ENCODE assay signal across 8 mouse cellular contexts in the genomic region with DNA sequence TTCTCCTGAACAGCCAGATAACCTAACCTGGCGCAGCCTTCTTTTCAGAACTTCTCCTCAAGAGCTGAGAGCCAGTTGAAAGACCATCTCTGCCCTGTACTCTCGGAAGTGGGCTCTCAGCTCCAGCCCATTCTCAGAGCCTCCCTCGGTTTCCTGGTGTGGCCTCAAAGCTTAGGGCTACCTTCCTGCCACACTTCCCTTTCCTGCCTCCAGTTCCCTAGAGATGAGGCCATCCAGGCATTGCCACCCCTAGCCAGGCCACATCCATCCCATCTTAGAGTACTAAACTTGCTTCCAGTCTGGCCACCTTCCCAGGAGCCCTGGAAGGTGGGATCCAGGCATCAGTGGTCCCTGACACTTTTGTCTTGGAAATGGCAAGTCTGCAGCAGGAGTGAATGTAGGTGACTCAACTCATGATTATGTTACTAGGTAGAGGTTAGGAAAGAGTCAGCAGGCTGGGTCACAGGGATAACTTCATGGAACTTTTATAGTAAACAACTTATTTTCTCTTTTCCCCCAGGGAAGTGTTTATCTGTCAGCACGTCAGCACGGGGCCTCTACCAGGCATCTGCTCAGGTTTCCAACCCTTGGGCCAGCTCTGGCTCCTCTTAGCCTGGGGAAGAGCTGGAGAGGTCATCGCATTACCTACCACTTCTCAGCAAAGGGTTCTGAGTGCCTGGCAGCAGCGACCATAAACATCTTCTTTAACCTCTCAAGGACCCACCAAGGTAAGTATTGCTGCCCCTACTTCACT. TPM values are rescaled to one million over a fixed set of nuclear protein-coding genes. Genes with fewer than 3 reads are reported as not detected.
DNase-seq lines count a peak whose midpoint lies in the region; ATAC-seq and TF ChIP-seq lines count a peak whose summit lies in the region.

No protein-coding gene starts in this region.

- ATAC-seq in embryonic facial prominence, embryonic 12.5 days (ENCODE audit: insufficient number of reproducible peaks, insufficient read depth, low FRiP score, low TSS enrichment), result no peak
- ATAC-seq in hindbrain, embryonic 12.5 days (ENCODE audit: low FRiP score), result no peak
- ATAC-seq in cerebellum, adult (ENCODE audit: insufficient number of reproducible peaks, low FRiP score, low TSS enrichment), result no peak

- no peak overlapping the region; the same call in 1 of the 2 replicates for H3K27ac ChIP-seq in left cerebral cortex, adult 2 months
- no peak overlapping the region for H3K27ac ChIP-seq in embryonic facial prominence, embryonic 12.5 days
- H3K27ac ChIP-seq in hindbrain, embryonic 12.5 days, result no peak overlapping the region
- no peak overlapping the region for H3K27ac ChIP-seq in macrophage

- 37% methylated on average over 7 of the region's 7 CpGs for WGBS in embryonic facial prominence, embryonic 12.5 days
- WGBS in hindbrain, embryonic 12.5 days, result 42% methylated on average over 7 of the region's 7 CpGs
- WGBS in macrophage (ENCODE audit: missing documents), result 30% methylated on average over 7 of the region's 7 CpGs

- intact Hi-C loops in left cerebral cortex, adult 2 months (cut with DNase I), result no loop called here
- intact Hi-C loops in left cerebral cortex, postnatal 14 days (cut with DNase I), result no loop called here
- intact Hi-C loops in left cerebral cortex, postnatal 25 days (cut with DNase I), result no loop called here

- DNase-seq in left cerebral cortex, adult 2 months (ENCODE audit: extremely low spot score in 1 of 2, low spot score in 2 of 2), result no peak
- DNase-seq in left cerebral cortex, postnatal 14 days (ENCODE audit: low spot score in 2 of 2), result no peak
- no peak for DNase-seq in T-cell, adult 2 months (ENCODE audit: low spot score)
- DNase-seq in left cerebral cortex, postnatal 25 days (ENCODE audit: low spot score in 2 of 2), result no peak

- H3K36me3 ChIP-seq in embryonic facial prominence, embryonic 12.5 days, result no peaks in the 10 kb centered on the region
- no peaks in the 10 kb centered on the region for H3K36me3 ChIP-seq in hindbrain, embryonic 12.5 days
- H3K36me3 ChIP-seq in macrophage (ENCODE audit: inconsistent target), result 0 out of 2 replicates have a peak, but pooled peaks cover 2% of the 10 kb centered on the region

- peak overlapping the region; percentile 61 for H3K9ac ChIP-seq in embryonic facial prominence, embryonic 12.5 days
- 0 out of 2 replicates have a peak overlapping the region, but pooled peaks have one; percentile 58 for H3K9ac ChIP-seq in hindbrain, embryonic 12.5 days

- H3K4me2 ChIP-seq in embryonic facial prominence, embryonic 12.5 days (replicated peaks), result peak overlapping the region; percentile 74
- peak overlapping the region; percentile 64 for H3K4me2 ChIP-seq in hindbrain, embryonic 12.5 days (replicated peaks)

- TF ChIP-seq CTCF in left cerebral cortex, adult 2 months (IDR thresholded peaks at IDR 0.05), result no peak

- no peaks in the 10 kb centered on the region for H3K79me2 ChIP-seq in macrophage (ENCODE audit: inconsistent target)

- H3K9me3 ChIP-seq in embryonic facial prominence, embryonic 12.5 days, result no peaks in the 10 kb centered on the region
- H3K9me3 ChIP-seq in hindbrain, embryonic 12.5 days (replicated peaks), result no peaks in the 10 kb centered on the region

- H3K4me3 ChIP-seq in left cerebral cortex, adult 2 months, result peak overlapping the region; percentile 44
- H3K4me3 ChIP-seq in embryonic facial prominence, embryonic 12.5 days, result peak overlapping the region; percentile 54
- peak overlapping the region; percentile 43 for H3K4me3 ChIP-seq in hindbrain, embryonic 12.5 days
- peak overlapping the region; percentile 39 for H3K4me3 ChIP-seq in macrophage (ENCODE audit: inconsistent target)

- H3K4me1 ChIP-seq in embryonic facial prominence, embryonic 12.5 days, result no peaks in the 10 kb centered on the region
- H3K4me1 ChIP-seq in hindbrain, embryonic 12.5 days, result peaks cover 5% of the 10 kb centered on the region

- H3K27me3 ChIP-seq in embryonic facial prominence, embryonic 12.5 days, result peaks cover 13% of the 10 kb centered on the region
- peaks cover 32% of the 10 kb centered on the region for H3K27me3 ChIP-seq in hindbrain, embryonic 12.5 days

RNA-seq across cellular contexts. Expression of gene Vamp5, which starts 0.7 kb away (rescaled TPM):
- 1 to 10 TPM; 6.3 to 6.8 TPM for total RNA-seq in left cerebral cortex, adult 2 months (2021)
- 1 to 10 TPM; 4.2 to 7.1 TPM for total RNA-seq in left cerebral cortex, postnatal 14 days (2021)
- polyA plus RNA-seq in embryonic facial prominence, embryonic 12.5 days (2016; fragmentation: Nextera tagmentation; extraction: Ambion mirVana), result 14.5 and 19.9 TPM in 2 replicates
- 10.0 and 11.0 TPM in 2 replicates for polyA plus RNA-seq in hindbrain, embryonic 12.5 days (2016; fragmentation: Nextera tagmentation; extraction: Ambion mirVana)
- 10 to 100 TPM in 3 of 26 experiments, 1 to 10 TPM in 18, under 1 TPM in 5; 0.29 to 16.4 (median 4.4) TPM for total RNA-seq in macrophage (2018; cell fraction: chromatin; rRNA removed)
- 10 to 100 TPM in 16 of 26 experiments, 1 to 10 TPM in 10; 6.1 to 16.4 (median 11.1) TPM for total RNA-seq in macrophage (2018; cell fraction: cytosol; rRNA removed)
- total RNA-seq in macrophage (2018; cell fraction: nucleus; rRNA removed), result 10 to 100 TPM in 2 of 26 experiments, 1 to 10 TPM in 23, under 1 TPM in 1; 0.91 to 10.4 (median 5.2) TPM
- polyA plus RNA-seq in macrophage (2018), result 4.9 to 8.1 TPM (median 6.9 TPM) in 3 replicates
- total RNA-seq in left cerebral cortex, postnatal 25 days (2021), result 1 to 10 TPM; 4.0 to 4.6 TPM

RNA-seq across cellular contexts. Expression of gene Vamp8, which starts 10.9 kb away (rescaled TPM):
- 10 to 100 TPM; 11.7 to 15.4 TPM for total RNA-seq in left cerebral cortex, adult 2 months (2021)
- 10 to 100 TPM in 1 of 2 experiments, 1 to 10 TPM in 1; 9.6 to 11.0 TPM for total RNA-seq in left cerebral cortex, postnatal 14 days (2021)
- polyA plus RNA-seq in embryonic facial prominence, embryonic 12.5 days (2016; fragmentation: Nextera tagmentation; extraction: Ambion mirVana), result 90.7 and 98.1 TPM in 2 replicates
- 43.9 and 45.5 TPM in 2 replicates for polyA plus RNA-seq in hindbrain, embryonic 12.5 days (2016; fragmentation: Nextera tagmentation; extraction: Ambion mirVana)
- total RNA-seq in macrophage (2018; cell fraction: chromatin; rRNA removed), result 100 to 1,000 TPM in 10 of 26 experiments, 10 to 100 TPM in 16; 16.9 to 163 (median 75.1) TPM
- total RNA-seq in macrophage (2018; cell fraction: cytosol; rRNA removed), result 100 to 1,000 TPM; 200 to 428 (median 318) TPM
- total RNA-seq in macrophage (2018; cell fraction: nucleus; rRNA removed), result 100 to 1,000 TPM in 14 of 26 experiments, 10 to 100 TPM in 12; 43.4 to 251 (median 145) TPM
- polyA plus RNA-seq in macrophage (2018), result 344 to 401 TPM (median 347 TPM) in 3 replicates
- 10 to 100 TPM; 10.5 to 12.7 TPM for total RNA-seq in left cerebral cortex, postnatal 25 days (2021)

RNA-seq across cellular contexts. Expression of gene Rnf181, which starts 12.8 kb away (rescaled TPM):
- total RNA-seq in left cerebral cortex, adult 2 months (2021), result 10 to 100 TPM; 75.7 to 75.9 TPM
- total RNA-seq in left cerebral cortex, postnatal 14 days (2021), result 10 to 100 TPM; 70.4 to 73.7 TPM
- 80.2 and 88.0 TPM in 2 replicates for polyA plus RNA-seq in embryonic facial prominence, embryonic 12.5 days (2016; fragmentation: Nextera tagmentation; extraction: Ambion mirVana)
- polyA plus RNA-seq in hindbrain, embryonic 12.5 days (2016; fragmentation: Nextera tagmentation; extraction: Ambion mirVana), result 95.0 and 98.3 TPM in 2 replicates
- total RNA-seq in macrophage (2018; cell fraction: chromatin; rRNA removed), result 10 to 100 TPM; 35.6 to 81.0 (median 59.1) TPM
- total RNA-seq in macrophage (2018; cell fraction: cytosol; rRNA removed), result 100 to 1,000 TPM in 12 of 26 experiments, 10 to 100 TPM in 14; 72.2 to 112 (median 99.2) TPM
- total RNA-seq in macrophage (2018; cell fraction: nucleus; rRNA removed), result 100 to 1,000 TPM in 1 of 26 experiments, 10 to 100 TPM in 25; 46.7 to 111 (median 71.2) TPM
- 78.5 to 103 TPM (median 89.0 TPM) in 3 replicates for polyA plus RNA-seq in macrophage (2018)
- total RNA-seq in left cerebral cortex, postnatal 25 days (2021), result 10 to 100 TPM; 69.9 to 71.1 TPM

RNA-seq across cellular contexts. Expression of gene Tmem150a, which starts 24.3 kb away (rescaled TPM):
- total RNA-seq in left cerebral cortex, adult 2 months (2021), result 1 to 10 TPM; 8.0 to 9.7 TPM
- 10 to 100 TPM; 10.4 to 11.8 TPM for total RNA-seq in left cerebral cortex, postnatal 14 days (2021)
- 8.9 and 9.7 TPM in 2 replicates for polyA plus RNA-seq in embryonic facial prominence, embryonic 12.5 days (2016; fragmentation: Nextera tagmentation; extraction: Ambion mirVana)
- polyA plus RNA-seq in hindbrain, embryonic 12.5 days (2016; fragmentation: Nextera tagmentation; extraction: Ambion mirVana), result 8.5 and 10.0 TPM in 2 replicates
- total RNA-seq in macrophage (2018; cell fraction: chromatin; rRNA removed), result 10 to 100 TPM in 17 of 26 experiments, 1 to 10 TPM in 9; 5.7 to 27.5 (median 12.9) TPM
- total RNA-seq in macrophage (2018; cell fraction: cytosol; rRNA removed), result 10 to 100 TPM in 7 of 26 experiments, 1 to 10 TPM in 19; 2.2 to 11.9 (median 6.2) TPM
- 10 to 100 TPM in 15 of 26 experiments, 1 to 10 TPM in 11; 3.5 to 31.2 (median 12.0) TPM for total RNA-seq in macrophage (2018; cell fraction: nucleus; rRNA removed)
- 6.8 to 10.9 TPM (median 8.2 TPM) in 3 replicates for polyA plus RNA-seq in macrophage (2018)
- total RNA-seq in left cerebral cortex, postnatal 25 days (2021), result 1 to 10 TPM; 7.9 to 8.7 TPM

RNA-seq across cellular contexts. Expression of gene 0610030E20Rik, which starts 32.4 kb away (rescaled TPM):
- 10 to 100 TPM; 17.3 to 17.7 TPM for total RNA-seq in left cerebral cortex, adult 2 months (2021)
- total RNA-seq in left cerebral cortex, postnatal 14 days (2021), result 10 to 100 TPM; 13.2 to 15.4 TPM
- 30.0 and 33.0 TPM in 2 replicates for polyA plus RNA-seq in embryonic facial prominence, embryonic 12.5 days (2016; fragmentation: Nextera tagmentation; extraction: Ambion mirVana)
- 26.1 and 28.2 TPM in 2 replicates for polyA plus RNA-seq in hindbrain, embryonic 12.5 days (2016; fragmentation: Nextera tagmentation; extraction: Ambion mirVana)
- 10 to 100 TPM; 21.5 to 99.1 (median 57.6) TPM for total RNA-seq in macrophage (2018; cell fraction: chromatin; rRNA removed)
- total RNA-seq in macrophage (2018; cell fraction: cytosol; rRNA removed), result 10 to 100 TPM; 12.0 to 36.4 (median 21.5) TPM
- total RNA-seq in macrophage (2018; cell fraction: nucleus; rRNA removed), result 10 to 100 TPM; 27.2 to 97.8 (median 53.7) TPM
- 16.4 to 24.8 TPM (median 19.7 TPM) in 3 replicates for polyA plus RNA-seq in macrophage (2018)
- total RNA-seq in left cerebral cortex, postnatal 25 days (2021), result 10 to 100 TPM; 15.1 to 16.9 TPM
